Mouse (Mus musculus) hindbrain, embryonic 10.5 days (tissue): ENCODE measurements around the gene Vmn1r87. TPM values are rescaled to one million over a fixed set of nuclear protein-coding genes. Genes with fewer than 3 reads are reported as not detected.
"Not testable (repeated sequence)": the region's sequence is repeated elsewhere in the genome, so short reads cannot be mapped to it uniquely, and the experiment has no call there.

Source experiments
- DNase-seq: peaks from one replicate; pipeline ENCODE4 v3.0.0-alpha.2; 2017; ENCODE audit warnings: low spot score
- H3K27ac ChIP-seq: fragments of 300-500 bp; sonication (generic); 2 replicates; pipeline ENCODE4 v1.5.1; 2016; ENCODE audit warnings: mild to moderate bottlenecking, moderate library complexity
- H3K27me3 ChIP-seq: fragments of 300-500 bp; sonication (generic); 2 replicates; pipeline ENCODE4 v1.6.1; 2016; ENCODE audit warnings: mild to moderate bottlenecking; ENCODE audit not compliant: poor library complexity, insufficient read depth, severe bottlenecking
- H3K36me3 ChIP-seq: fragments of 300-500 bp; sonication (generic); 2 replicates; pipeline ENCODE4 v1.6.1; 2016; ENCODE audit warnings: mild to moderate bottlenecking, moderate library complexity
- H3K4me1 ChIP-seq: fragments of 300-500 bp; sonication (generic); replicated peaks from 2 replicates; pipeline ENCODE4 v1.6.1; 2016; ENCODE audit warnings: mild to moderate bottlenecking
- H3K4me3 ChIP-seq: fragments of 300-500 bp; sonication (generic); 2 replicates; pipeline ENCODE4 v1.5.1; 2016; ENCODE audit warnings: mild to moderate bottlenecking, moderate library complexity
- H3K9me3 ChIP-seq: fragments of 300-500 bp; sonication (generic); 2 replicates; pipeline ENCODE4 v1.6.1; 2016; ENCODE audit warnings: mild to moderate bottlenecking, moderate library complexity
- WGBS: fragments of 180-500 bp; shearing (Covaris S2); methylation state at CpG from one replicate; pipeline ENCODE4 v1.1.7; 2016; 5-methylcytosine and 5-hydroxymethylcytosine counted together
- polyA plus RNA-seq: library from polyadenylated mRNA; unstranded; fragments of >200 nt; fragmentation: Nextera tagmentation; extraction: Ambion mirVana; gene quantifications from 2 replicates; pipeline ENCODE4 v1.2.1, GENCODE M21; 2016

The Vmn1r87 gene
- polyA plus RNA-seq = not detected in 2 replicates

DNA sequence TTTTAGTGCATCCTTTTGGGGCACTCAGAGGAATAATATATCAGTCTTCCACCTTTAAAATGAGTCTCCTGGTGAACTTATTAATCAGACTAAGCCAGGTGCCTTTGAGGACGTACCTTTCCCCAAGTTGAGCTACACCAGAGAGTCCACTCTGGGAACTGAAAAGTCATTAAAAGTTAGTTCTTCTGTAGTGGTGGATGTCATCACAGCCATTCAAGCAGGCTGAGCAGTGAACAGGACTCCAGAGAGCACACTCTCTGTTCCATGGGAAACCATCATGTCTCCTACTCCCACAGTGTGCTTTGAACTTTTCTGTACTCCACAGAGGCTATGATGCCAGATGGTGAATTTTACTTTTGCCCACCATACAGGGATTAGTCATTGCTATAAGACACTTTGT lies at the start of gene Vmn1r87:
Gene Vmn1r87, minus strand, starts transcription at position 101 of the 400 bp plus-strand sequence.
- no peak for DNase-seq
- H3K4me1 ChIP-seq = no peaks in the 10 kb centered on the region
- H3K9me3 ChIP-seq = no peaks in the 10 kb centered on the region; the same call in 1 of the 2 replicates
- H3K27ac ChIP-seq = no peak within 1 kb of the TSS
- H3K27me3 ChIP-seq = no peaks in the 10 kb centered on the region
- H3K36me3 ChIP-seq = no peaks in the 10 kb centered on the region
- 85% methylated on average over 1 of the region's 1 CpGs for WGBS
- no peak within 1 kb of the TSS for H3K4me3 ChIP-seq

DNA sequence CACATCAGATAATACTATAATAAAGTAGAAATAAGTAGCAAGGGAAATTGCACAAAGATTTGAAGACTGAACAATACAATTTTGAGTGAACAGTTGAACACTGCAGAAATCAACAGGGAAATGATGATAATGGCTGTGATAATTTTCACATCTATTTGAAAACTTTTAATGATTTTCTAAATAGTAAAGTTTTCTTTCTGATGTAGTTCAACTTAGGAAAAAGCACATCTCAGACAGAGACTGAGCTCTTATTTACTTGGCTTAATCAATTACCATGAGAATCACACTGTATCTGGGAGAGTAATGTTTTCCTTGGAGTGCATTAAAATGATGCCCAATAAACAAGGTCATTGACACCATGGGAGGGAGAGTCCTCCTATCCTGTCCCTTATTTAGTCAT lies 19.3 kb upstream of the Vmn1r87 start, which contains the start of gene Vmn1r88:
Gene Vmn1r88, plus strand, starts transcription at position 301 of the 400 bp plus-strand sequence.
- H3K9me3 ChIP-seq = no peaks in the 10 kb centered on the region
- no peaks in the 10 kb centered on the region for H3K36me3 ChIP-seq
- no peak within 1 kb of the TSS for H3K27ac ChIP-seq
- H3K4me1 ChIP-seq = no peaks in the 10 kb centered on the region
- H3K27me3 ChIP-seq = no peaks in the 10 kb centered on the region
- no peak for DNase-seq
- H3K4me3 ChIP-seq = no peak within 1 kb of the TSS

DNA sequence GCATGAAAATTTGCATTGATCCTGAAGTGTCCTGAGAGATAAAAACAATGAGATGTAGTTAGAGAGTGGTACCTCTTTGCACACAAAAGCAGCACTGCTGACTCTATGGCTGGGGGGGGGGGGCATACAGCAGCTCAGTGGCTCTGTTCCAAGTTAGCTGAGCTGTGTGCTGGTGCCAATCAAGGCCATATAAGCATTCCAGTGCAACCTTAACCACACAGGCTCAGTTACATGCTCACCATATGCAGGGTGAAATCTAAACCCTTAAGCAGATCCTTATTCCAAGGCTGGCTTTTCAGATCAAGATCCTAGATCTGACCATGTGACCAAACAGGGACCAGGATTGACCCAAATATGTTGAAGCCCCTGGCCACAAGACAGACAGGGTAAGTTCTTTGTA lies 2.6 kb downstream of the Vmn1r87 start:
- no peak overlapping the region for H3K4me3 ChIP-seq
- H3K27me3 ChIP-seq = no peaks in the 10 kb centered on the region
- no peaks in the 10 kb centered on the region for H3K36me3 ChIP-seq
- DNase-seq = no peak
- H3K9me3 ChIP-seq = no peaks in the 10 kb centered on the region; the same call in 1 of the 2 replicates
- no peak overlapping the region for H3K27ac ChIP-seq
- no peaks in the 10 kb centered on the region for H3K4me1 ChIP-seq

DNA sequence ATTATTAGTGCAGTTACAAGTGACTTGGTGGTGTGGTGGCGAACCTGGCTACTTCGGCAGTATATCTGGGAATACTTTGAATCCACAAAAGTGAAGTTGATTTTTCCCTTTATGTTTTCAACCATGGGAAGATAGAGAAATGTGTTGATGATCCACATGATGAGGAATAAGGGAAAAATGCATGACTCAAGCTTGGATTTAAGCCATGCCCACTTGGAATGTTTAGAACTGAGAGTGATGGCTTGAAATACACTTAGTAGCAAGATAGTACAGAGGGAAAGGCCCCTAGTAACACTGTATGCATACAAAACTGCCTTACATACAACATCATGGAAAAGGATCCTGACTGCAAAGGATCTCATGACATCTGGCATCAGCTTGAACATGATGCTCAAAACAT lies 8.1 kb downstream of the Vmn1r87 start:
- Histone ChIP-seq H3K27ac (no peak overlapping the region), H3K9me3 (no peaks in the 10 kb centered on the region), H3K36me3 (no peaks in the 10 kb centered on the region), H3K4me1 (no peaks in the 10 kb centered on the region), H3K4me3 (no peak overlapping the region), H3K27me3 (no peaks in the 10 kb centered on the region)
- no peak for DNase-seq
- WGBS = 93% methylated on average over 2 of the region's 2 CpGs

DNA sequence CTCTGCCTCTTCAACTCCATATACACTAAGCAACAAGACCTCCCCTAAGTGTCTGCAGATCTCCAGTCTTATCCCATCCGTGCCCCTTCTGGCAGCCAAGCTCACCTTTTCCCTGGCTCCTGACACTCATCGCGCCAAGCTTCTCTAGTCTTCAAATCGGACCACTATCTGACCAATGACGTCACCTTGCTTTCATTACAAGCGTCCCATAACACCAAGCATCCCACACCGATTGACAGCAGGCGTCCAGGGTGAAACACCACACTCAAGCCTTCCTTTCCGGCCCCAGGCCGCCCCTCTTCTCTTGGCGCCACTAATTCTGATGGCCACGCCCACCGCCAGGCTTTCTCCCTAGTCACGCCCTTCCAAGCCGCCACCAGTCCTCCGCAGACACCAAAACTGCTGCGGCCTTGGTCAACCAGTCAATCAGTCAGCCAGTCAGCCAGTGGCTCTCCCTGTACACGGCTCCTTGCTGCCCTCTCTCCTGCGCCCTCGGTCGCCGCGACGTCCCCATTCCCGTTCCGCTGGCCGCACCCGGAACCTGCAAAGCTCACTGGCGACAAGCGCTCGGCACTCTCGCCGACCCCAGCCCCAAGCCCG lies 16.3 kb downstream of the Vmn1r87 start:
- WGBS = 1% methylated on average over 24 of the region's 34 CpGs
- not testable (repeated sequence) for H3K27me3 ChIP-seq, H3K9me3 ChIP-seq, H3K4me1 ChIP-seq, H3K36me3 ChIP-seq, H3K27ac ChIP-seq
- DNase-seq = peak; percentile 6
- peak overlapping the region; percentile 40 for H3K4me3 ChIP-seq

DNA sequence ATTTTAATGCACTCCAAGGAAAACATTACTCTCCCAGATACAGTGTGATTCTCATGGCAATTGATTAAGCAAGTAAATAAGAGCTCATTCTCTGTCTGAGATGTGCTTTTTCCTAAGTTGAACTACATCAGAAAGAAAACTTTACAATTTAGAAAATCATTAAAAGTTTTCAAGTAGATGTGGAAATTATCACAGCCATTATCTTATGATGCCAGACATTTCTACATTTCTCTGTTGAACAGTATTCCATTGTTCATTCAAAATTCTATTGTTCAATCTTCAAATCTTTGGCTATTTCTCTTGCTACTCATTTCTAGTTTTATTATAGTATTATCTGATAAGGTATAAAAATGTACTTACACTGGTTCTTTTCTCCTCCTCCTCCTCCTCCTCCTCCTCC lies 20.1 kb downstream of the Vmn1r87 start, which contains the start of gene Vmn1r86:
Gene Vmn1r86, minus strand, starts transcription at position 101 of the 400 bp plus-strand sequence.
- Histone ChIP-seq H3K36me3 (no peaks in the 10 kb centered on the region), H3K27me3 (no peaks in the 10 kb centered on the region), H3K9me3 (no peaks in the 10 kb centered on the region), H3K27ac (no peak within 1 kb of the TSS), H3K4me1 (no peaks in the 10 kb centered on the region), H3K4me3 (no peak within 1 kb of the TSS)
- DNase-seq = no peak

DNA sequence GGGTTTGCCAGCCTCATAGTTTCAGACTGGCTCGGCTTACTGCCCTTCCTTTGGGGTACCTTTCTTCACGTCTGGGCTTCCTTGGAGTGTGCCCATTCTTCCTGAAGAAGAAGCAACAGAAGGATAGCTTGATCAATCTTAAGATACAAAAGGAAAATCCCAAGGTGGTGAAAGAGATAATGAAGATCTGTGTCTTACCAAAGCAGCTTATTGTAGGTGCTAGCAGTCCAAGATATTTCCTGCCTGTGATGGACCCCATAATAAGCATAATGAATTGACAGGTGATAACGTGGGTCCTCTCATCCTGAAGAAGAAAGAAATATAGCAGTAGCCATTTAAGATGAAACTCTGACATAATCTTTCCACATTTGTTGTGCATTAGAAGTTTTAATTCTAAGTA lies 44.9 kb downstream of the Vmn1r87 start, which contains the start of gene Vmn1r85:
Gene Vmn1r85, minus strand, starts transcription at position 101 of the 400 bp plus-strand sequence.
- DNase-seq = no peak
- no peaks in the 10 kb centered on the region for H3K36me3 ChIP-seq
- no peaks in the 10 kb centered on the region for H3K9me3 ChIP-seq
- WGBS = 68% methylated on average over 3 of the region's 3 CpGs
- H3K27me3 ChIP-seq = no peaks in the 10 kb centered on the region
- H3K4me3 ChIP-seq = no peak within 1 kb of the TSS
- no peaks in the 10 kb centered on the region for H3K4me1 ChIP-seq
- H3K27ac ChIP-seq = no peak within 1 kb of the TSS

Other genes with a start within 250 kb of the Vmn1r87 start
- 14.8 and 18.4 TPM in 2 replicates for gene Zscan22, start 242.3 kb downstream of the Vmn1r87 start, polyA plus RNA-seq
- gene Rps5, start 217.9 kb downstream of the Vmn1r87 start, polyA plus RNA-seq = 868 and 1,033 TPM in 2 replicates
- 0.62 and 0.77 TPM in 2 replicates for gene Rnf225, start 212.7 kb downstream of the Vmn1r87 start, polyA plus RNA-seq
- gene Zfp324, start 174.3 kb downstream of the Vmn1r87 start, polyA plus RNA-seq = 11.8 and 12.7 TPM in 2 replicates
- gene Zfp446, start 162.3 kb downstream of the Vmn1r87 start, polyA plus RNA-seq = 16.6 and 17.0 TPM in 2 replicates
- 0.11 and 0.26 TPM in 2 replicates for gene Slc27a5, start 142.0 kb downstream of the Vmn1r87 start, polyA plus RNA-seq
- 373 and 399 TPM in 2 replicates for gene Trim28, start 141.0 kb downstream of the Vmn1r87 start, polyA plus RNA-seq
- 31.3 and 34.4 TPM in 2 replicates for gene Zbtb45, start 130.1 kb downstream of the Vmn1r87 start, polyA plus RNA-seq
- gene Chmp2a, start 105.3 kb downstream of the Vmn1r87 start, polyA plus RNA-seq = 113 and 144 TPM in 2 replicates
- 126 and 157 TPM in 2 replicates for gene Ube2m, start 101.9 kb downstream of the Vmn1r87 start, polyA plus RNA-seq
- 2.8 and 4.4 TPM in 2 replicates for gene Mzf1, start 85.4 kb downstream of the Vmn1r87 start, polyA plus RNA-seq
- gene Vmn1r85, start 45.0 kb downstream of the Vmn1r87 start, polyA plus RNA-seq = not detected in 2 replicates
- not detected in 2 replicates for gene Vmn1r86, start 20.2 kb downstream of the Vmn1r87 start, polyA plus RNA-seq
- gene Vmn1r88, start 19.4 kb upstream of the Vmn1r87 start, polyA plus RNA-seq = not detected in 2 replicates
- gene Vmn1r89, start 72.9 kb upstream of the Vmn1r87 start, polyA plus RNA-seq = not detected in 2 replicates
- gene Lig1, start 137.1 kb upstream of the Vmn1r87 start, polyA plus RNA-seq = 118 and 154 TPM in 2 replicates
- 10.4 and 11.2 TPM in 2 replicates for gene Zswim9, start 138.6 kb upstream of the Vmn1r87 start, polyA plus RNA-seq
- 1.0 and 1.7 TPM in 2 replicates for gene Pla2g4c, start 184.5 kb upstream of the Vmn1r87 start, polyA plus RNA-seq